Mouse (Mus musculus): ENCODE data around the gene Atg7. TPM values are rescaled to one million over a fixed set of nuclear protein-coding genes. Genes with fewer than 3 reads are reported as not detected.

Atg7 gene
- polyA plus RNA-seq, 1 experiment: 18.7 TPM

DNA sequence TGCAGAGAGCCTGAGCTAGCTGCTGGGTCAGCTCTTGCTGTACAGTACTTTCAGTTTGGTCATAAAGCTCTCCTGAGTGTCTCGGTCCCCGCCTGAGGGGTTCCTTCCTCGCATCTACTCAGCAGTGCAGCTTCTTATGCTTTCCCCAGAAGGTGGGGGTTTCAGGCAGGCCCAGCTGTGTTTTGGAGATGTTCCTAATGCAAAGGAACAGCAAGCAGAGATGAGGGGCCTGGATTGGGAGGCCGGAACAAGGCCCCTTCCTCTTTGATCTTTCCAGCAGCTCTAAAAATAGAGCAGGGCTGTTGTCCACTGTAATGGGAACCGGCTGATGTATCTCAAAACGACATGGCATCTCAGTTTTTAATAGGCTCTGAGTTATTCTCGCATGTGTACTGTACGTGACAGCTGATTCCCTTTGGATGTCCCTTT lies 82.3 kb downstream of the Atg7 start:
- Histone ChIP-seq H3K79me2 (ENCODE audit: control insufficient read depth, insufficient read depth) (no peaks in the 10 kb centered on the region), H3K27me3 (ENCODE audit: control insufficient read depth, insufficient read depth, insufficient read length) (no peaks in the 10 kb centered on the region), H3K4me2 (ENCODE audit: low read depth) (peak overlapping the region; percentile 73), H3ac (ENCODE audit: control insufficient read depth, insufficient read length) (no peak overlapping the region), H3K4me3 (no peak overlapping the region), H3K36me3 (ENCODE audit: control insufficient read depth, insufficient read depth) (no peaks in the 10 kb centered on the region)
- peak in 1 of 3 experiments; percentile 37 for TF ChIP-seq MYOD1 (IDR thresholded peaks at IDR 0.05; ENCODE audit: control insufficient read depth in 1 of 3, insufficient read length in 2 of 3, low read depth in 2 of 3)
- TF ChIP-seq SRF (IDR thresholded peaks at IDR 0.05; ENCODE audit: control insufficient read depth, insufficient read length, low read depth): no peak

- H3K4me3 ChIP-seq: no peak overlapping the region
- H3ac ChIP-seq (ENCODE audit: control insufficient read depth, insufficient read length): no peak overlapping the region
- no peaks in the 10 kb centered on the region for H3K27me3 ChIP-seq (ENCODE audit: control insufficient read depth, insufficient read depth, insufficient read length)
- H3K36me3 ChIP-seq (ENCODE audit: control insufficient read depth, insufficient read depth): no peaks in the 10 kb centered on the region
- TF ChIP-seq MYOD1 (IDR thresholded peaks at IDR 0.05; ENCODE audit: control insufficient read depth in 1 of 3, insufficient read length in 2 of 3, low read depth in 2 of 3): no peak
- no peak for TF ChIP-seq TCF12 (IDR thresholded peaks at IDR 0.05; ENCODE audit: insufficient read depth, poor library complexity, severe bottlenecking)
- TF ChIP-seq USF1 (IDR thresholded peaks at IDR 0.05; ENCODE audit: low read depth): no peak
- TF ChIP-seq POLR2AphosphoS2 (IDR thresholded peaks at IDR 0.05; ENCODE audit: insufficient read length, low read depth): no peak
- TF ChIP-seq POLR2A (IDR thresholded peaks at IDR 0.05; ENCODE audit: insufficient read length, low read depth): no peak
- no peak for TF ChIP-seq MAX (IDR thresholded peaks at IDR 0.05; ENCODE audit: low read depth)
- TF ChIP-seq TCF3 (IDR thresholded peaks at IDR 0.05; ENCODE audit: insufficient read length, low read depth): no peak
- TF ChIP-seq SRF (IDR thresholded peaks at IDR 0.05; ENCODE audit: control insufficient read depth, insufficient read length, low read depth): no peak
- TF ChIP-seq REST (IDR thresholded peaks at IDR 0.05; ENCODE audit: insufficient read depth, insufficient read length): no peak
- TF ChIP-seq E2F4 (IDR thresholded peaks at IDR 0.05; ENCODE audit: insufficient read depth): no peak
- no peak for TF ChIP-seq MYOG (IDR thresholded peaks at IDR 0.05; ENCODE audit: control insufficient read depth in 1 of 3, insufficient read depth in 1 of 3, insufficient read length in 2 of 3, low read depth in 2 of 3)
- no peak for TF ChIP-seq CEBPB (IDR thresholded peaks at IDR 0.05; ENCODE audit: insufficient read depth, poor library complexity, severe bottlenecking)
- no peaks in the 10 kb centered on the region for H3K79me2 ChIP-seq (ENCODE audit: control insufficient read depth, insufficient read depth)
- H3K4me2 ChIP-seq (ENCODE audit: low read depth): peak overlapping the region; percentile 73
Observed at GRCm38 (mm10) chr6:114726681-114727080, 83.8 kb downstream of the Atg7 start.

- no peak for TF ChIP-seq E2F4 (IDR thresholded peaks at IDR 0.05; ENCODE audit: insufficient read depth)
- TF ChIP-seq MYOG (IDR thresholded peaks at IDR 0.05; ENCODE audit: control insufficient read depth in 1 of 3, insufficient read depth in 1 of 3, insufficient read length in 2 of 3, low read depth in 2 of 3): no peak
- TF ChIP-seq MAX (IDR thresholded peaks at IDR 0.05; ENCODE audit: low read depth): no peak
- no peak for TF ChIP-seq CEBPB (IDR thresholded peaks at IDR 0.05; ENCODE audit: insufficient read depth, poor library complexity, severe bottlenecking)
- no peak for TF ChIP-seq TCF12 (IDR thresholded peaks at IDR 0.05; ENCODE audit: insufficient read depth, poor library complexity, severe bottlenecking)
- no peak for TF ChIP-seq TCF3 (IDR thresholded peaks at IDR 0.05; ENCODE audit: insufficient read length, low read depth)
- no peak for TF ChIP-seq POLR2A (IDR thresholded peaks at IDR 0.05; ENCODE audit: insufficient read length, low read depth)
- TF ChIP-seq SRF (IDR thresholded peaks at IDR 0.05; ENCODE audit: control insufficient read depth, insufficient read length, low read depth): no peak
- no peak for TF ChIP-seq REST (IDR thresholded peaks at IDR 0.05; ENCODE audit: insufficient read depth, insufficient read length)
- TF ChIP-seq USF1 (IDR thresholded peaks at IDR 0.05; ENCODE audit: low read depth): no peak
- no peak for TF ChIP-seq MYOD1 (IDR thresholded peaks at IDR 0.05; ENCODE audit: control insufficient read depth in 1 of 3, insufficient read length in 2 of 3, low read depth in 2 of 3)
- TF ChIP-seq POLR2AphosphoS2 (IDR thresholded peaks at IDR 0.05; ENCODE audit: insufficient read length, low read depth): no peak
- Histone ChIP-seq H3K36me3 (ENCODE audit: control insufficient read depth, insufficient read depth) (no peaks in the 10 kb centered on the region), H3K27me3 (ENCODE audit: control insufficient read depth, insufficient read depth, insufficient read length) (no peaks in the 10 kb centered on the region), H3ac (ENCODE audit: control insufficient read depth, insufficient read length) (no peak overlapping the region), H3K4me2 (ENCODE audit: low read depth) (no peak overlapping the region), H3K79me2 (ENCODE audit: control insufficient read depth, insufficient read depth) (no peaks in the 10 kb centered on the region), H3K4me3 (no peak overlapping the region)
Observed at GRCm38 (mm10) chr6:114733156-114733555, 90.3 kb downstream of the Atg7 start.

DNA sequence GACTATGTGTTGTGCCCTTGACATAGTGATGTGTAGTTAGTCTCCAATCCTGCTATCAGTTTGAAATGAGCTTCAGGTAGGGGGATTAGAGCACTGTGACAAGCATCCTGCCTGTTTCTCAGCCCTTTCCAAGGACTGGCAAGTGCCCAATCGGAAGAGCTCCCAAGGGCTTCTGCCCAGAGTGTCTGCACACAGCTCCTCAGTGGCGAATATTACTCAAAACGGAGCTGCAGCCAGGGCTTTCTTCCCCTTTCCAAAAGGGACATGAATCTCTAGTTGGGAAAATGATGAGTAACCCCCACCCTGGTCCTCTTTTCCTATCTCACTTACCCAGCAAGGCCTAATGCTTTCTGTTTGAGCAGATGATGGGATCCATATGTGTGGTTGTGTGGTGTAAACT lies 90.8 kb downstream of the Atg7 start:
- no peaks in the 10 kb centered on the region for H3K79me2 ChIP-seq (ENCODE audit: control insufficient read depth, insufficient read depth)
- no peak overlapping the region for H3ac ChIP-seq (ENCODE audit: control insufficient read depth, insufficient read length)
- TF ChIP-seq MYOD1 (IDR thresholded peaks at IDR 0.05; ENCODE audit: control insufficient read depth in 1 of 3, insufficient read length in 2 of 3, low read depth in 2 of 3) (no peak), POLR2A (IDR thresholded peaks at IDR 0.05; ENCODE audit: insufficient read length, low read depth) (no peak), POLR2AphosphoS2 (IDR thresholded peaks at IDR 0.05; ENCODE audit: insufficient read length, low read depth) (no peak), CEBPB (IDR thresholded peaks at IDR 0.05; ENCODE audit: insufficient read depth, poor library complexity, severe bottlenecking) (no peak), TCF3 (IDR thresholded peaks at IDR 0.05; ENCODE audit: insufficient read length, low read depth) (no peak), USF1 (IDR thresholded peaks at IDR 0.05; ENCODE audit: low read depth) (no peak), TCF12 (IDR thresholded peaks at IDR 0.05; ENCODE audit: insufficient read depth, poor library complexity, severe bottlenecking) (no peak)
- no peaks in the 10 kb centered on the region for H3K36me3 ChIP-seq (ENCODE audit: control insufficient read depth, insufficient read depth)
- H3K4me2 ChIP-seq (ENCODE audit: low read depth): no peak overlapping the region
- H3K4me3 ChIP-seq: no peak overlapping the region
- no peaks in the 10 kb centered on the region for H3K27me3 ChIP-seq (ENCODE audit: control insufficient read depth, insufficient read depth, insufficient read length)

GRCm38 (mm10) chr6:114735054-114735453 lies 92.2 kb downstream of the Atg7 start:
- no peak overlapping the region for H3K4me3 ChIP-seq

More at GRCm38 (mm10) chr6:114735054-114735453, 92.2 kb downstream of the Atg7 start:
- Histone ChIP-seq H3K27me3 (ENCODE audit: control insufficient read depth, insufficient read depth, insufficient read length) (no peaks in the 10 kb centered on the region), H3K79me2 (ENCODE audit: control insufficient read depth, insufficient read depth) (no peaks in the 10 kb centered on the region), H3K4me2 (ENCODE audit: low read depth) (no peak overlapping the region), H3ac (ENCODE audit: control insufficient read depth, insufficient read length) (no peak overlapping the region), H3K36me3 (ENCODE audit: control insufficient read depth, insufficient read depth) (no peaks in the 10 kb centered on the region)
- TF ChIP-seq MYOD1 (IDR thresholded peaks at IDR 0.05; ENCODE audit: control insufficient read depth in 1 of 3, insufficient read length in 2 of 3, low read depth in 2 of 3) (no peak), SRF (IDR thresholded peaks at IDR 0.05; ENCODE audit: control insufficient read depth, insufficient read length, low read depth) (no peak), TCF12 (IDR thresholded peaks at IDR 0.05; ENCODE audit: insufficient read depth, poor library complexity, severe bottlenecking) (no peak), POLR2A (IDR thresholded peaks at IDR 0.05; ENCODE audit: insufficient read length, low read depth) (no peak), E2F4 (IDR thresholded peaks at IDR 0.05; ENCODE audit: insufficient read depth) (no peak), MAX (IDR thresholded peaks at IDR 0.05; ENCODE audit: low read depth) (no peak), TCF3 (IDR thresholded peaks at IDR 0.05; ENCODE audit: insufficient read length, low read depth) (no peak), CEBPB (IDR thresholded peaks at IDR 0.05; ENCODE audit: insufficient read depth, poor library complexity, severe bottlenecking) (no peak), MYOG (IDR thresholded peaks at IDR 0.05; ENCODE audit: control insufficient read depth in 1 of 3, insufficient read depth in 1 of 3, insufficient read length in 2 of 3, low read depth in 2 of 3) (no peak), REST (IDR thresholded peaks at IDR 0.05; ENCODE audit: insufficient read depth, insufficient read length) (no peak), USF1 (IDR thresholded peaks at IDR 0.05; ENCODE audit: low read depth) (no peak), POLR2AphosphoS2 (IDR thresholded peaks at IDR 0.05; ENCODE audit: insufficient read length, low read depth) (no peak)

Measured in myocyte (in vitro differentiated cells).